Mouse (Mus musculus): ENCODE measurements around the gene Ndufa13. TPM values are rescaled to one million over a fixed set of nuclear protein-coding genes. Genes with fewer than 3 reads are reported as not detected.

Gene Ndufa13
- 308 and 360 TPM in 2 replicates for polyA plus RNA-seq (2015; fragmentation: Nextera tagmentation; extraction: Ambion mirVana)

GRCm38 (mm10) chr8:69902163-69903062 is at the start of gene Ndufa13, which contains the start of the genes Tssk6 and Yjefn3:
Ndufa13 (minus strand) TSS chr8:69902558.
Tssk6 (plus strand) TSS chr8:69902184.
Yjefn3 (minus strand) TSS chr8:69902712.

DNA sequence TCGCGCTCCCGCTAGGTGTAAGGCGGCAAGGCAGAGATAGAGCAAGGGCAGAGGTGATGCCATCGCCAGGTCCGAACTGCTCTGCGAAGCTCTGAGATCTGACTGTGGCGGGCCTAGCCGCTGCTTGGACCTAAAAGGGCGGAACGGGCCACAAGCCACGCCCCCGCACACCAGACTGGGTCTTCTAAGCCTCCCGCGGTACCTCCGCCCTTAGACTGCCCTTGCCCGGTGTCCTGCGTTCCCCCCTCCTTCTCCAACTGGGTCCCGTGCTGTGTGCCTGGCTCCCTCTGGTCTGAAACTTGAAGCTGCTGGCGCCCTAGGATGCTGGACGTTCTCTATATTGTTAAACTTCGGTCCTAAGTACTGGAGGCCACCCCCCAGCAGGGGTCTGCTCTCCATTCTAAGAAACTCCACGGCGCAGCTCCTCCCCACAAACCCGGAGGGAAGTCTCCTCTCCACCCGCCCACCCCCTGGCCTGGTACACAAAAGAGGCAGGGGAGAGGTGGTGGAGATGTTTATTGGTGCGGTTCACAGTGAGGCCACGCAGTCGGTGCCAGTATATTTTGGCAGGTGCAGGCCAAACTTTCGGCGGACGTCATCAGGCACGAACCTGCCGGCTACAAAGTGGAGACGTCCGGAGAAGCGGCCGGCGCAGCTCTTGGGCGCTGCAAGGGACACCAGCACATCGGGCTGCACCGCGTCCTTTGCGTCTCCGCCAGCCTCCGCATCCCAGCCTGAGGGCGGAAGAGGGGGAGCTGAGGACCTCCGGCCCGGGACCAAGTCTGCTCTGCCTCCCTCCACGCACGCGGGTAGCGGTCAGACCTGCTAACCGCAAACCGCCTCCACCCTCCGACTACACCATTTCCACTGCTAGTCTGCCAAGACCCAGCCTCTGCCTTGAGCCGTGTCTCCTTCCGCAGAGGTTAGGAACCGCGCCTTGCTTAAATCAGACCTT is 14.8 kb downstream of the Ndufa13 start, which contains the start of gene Cilp2:
TSS of gene Cilp2 (minus strand) at position 399 of the 955 bp plus-strand sequence.

Other genes with a start within 250 kb of the Ndufa13 start
- gene Zfp964, start 248.1 kb downstream of the Ndufa13 start, polyA plus RNA-seq (2015; fragmentation: Nextera tagmentation; extraction: Ambion mirVana): 1.2 and 1.9 TPM in 2 replicates
- 16.8 and 19.3 TPM in 2 replicates for gene Zfp869, start 191.8 kb downstream of the Ndufa13 start, polyA plus RNA-seq (2015; fragmentation: Nextera tagmentation; extraction: Ambion mirVana)
- gene Zfp963, start 152.6 kb downstream of the Ndufa13 start, polyA plus RNA-seq (2015; fragmentation: Nextera tagmentation; extraction: Ambion mirVana): 4.0 and 4.7 TPM in 2 replicates
- 0.95 TPM in 1 of 2 replicates, not detected in the other for gene Gm20422, start 127.7 kb downstream of the Ndufa13 start, polyA plus RNA-seq (2015; fragmentation: Nextera tagmentation; extraction: Ambion mirVana)
- gene Atp13a1, start 111.4 kb downstream of the Ndufa13 start, polyA plus RNA-seq (2015; fragmentation: Nextera tagmentation; extraction: Ambion mirVana): 16.7 and 24.5 TPM in 2 replicates
- gene Zfp866, start 111.4 kb downstream of the Ndufa13 start, polyA plus RNA-seq (2015; fragmentation: Nextera tagmentation; extraction: Ambion mirVana): 10.2 and 11.8 TPM in 2 replicates
- gene Gmip, start 93.9 kb downstream of the Ndufa13 start, polyA plus RNA-seq (2015; fragmentation: Nextera tagmentation; extraction: Ambion mirVana): 9.1 and 9.2 TPM in 2 replicates
- gene Lpar2, start 80.1 kb downstream of the Ndufa13 start, polyA plus RNA-seq (2015; fragmentation: Nextera tagmentation; extraction: Ambion mirVana): 0.09 and 0.40 TPM in 2 replicates
- 6.5 and 9.4 TPM in 2 replicates for gene Pbx4, start 70.1 kb downstream of the Ndufa13 start, polyA plus RNA-seq (2015; fragmentation: Nextera tagmentation; extraction: Ambion mirVana)
- gene Cilp2, start 14.9 kb downstream of the Ndufa13 start, polyA plus RNA-seq (2015; fragmentation: Nextera tagmentation; extraction: Ambion mirVana): 0.50 and 0.52 TPM in 2 replicates
- gene Tssk6, start 374 bp downstream of the Ndufa13 start, polyA plus RNA-seq (2015; fragmentation: Nextera tagmentation; extraction: Ambion mirVana): 2.6 and 2.9 TPM in 2 replicates
- 3.1 and 3.7 TPM in 2 replicates for gene Yjefn3, start 154 bp upstream of the Ndufa13 start, polyA plus RNA-seq (2015; fragmentation: Nextera tagmentation; extraction: Ambion mirVana)
- 25.3 and 39.5 TPM in 2 replicates for gene Gatad2a, start 93.8 kb upstream of the Ndufa13 start, polyA plus RNA-seq (2015; fragmentation: Nextera tagmentation; extraction: Ambion mirVana)
- 26.7 and 38.9 TPM in 2 replicates for gene Mau2, start 140.2 kb upstream of the Ndufa13 start, polyA plus RNA-seq (2015; fragmentation: Nextera tagmentation; extraction: Ambion mirVana)
- 18.3 and 30.9 TPM in 2 replicates for gene Sugp1, start 140.3 kb upstream of the Ndufa13 start, polyA plus RNA-seq (2015; fragmentation: Nextera tagmentation; extraction: Ambion mirVana)
- 0.86 and 2.7 TPM in 2 replicates for gene Tm6sf2, start 170.4 kb upstream of the Ndufa13 start, polyA plus RNA-seq (2015; fragmentation: Nextera tagmentation; extraction: Ambion mirVana)
- 0.11 and 0.21 TPM in 2 replicates for gene Hapln4, start 180.9 kb upstream of the Ndufa13 start, polyA plus RNA-seq (2015; fragmentation: Nextera tagmentation; extraction: Ambion mirVana)
- 1.6 and 5.1 TPM in 2 replicates for gene Ncan, start 218.3 kb upstream of the Ndufa13 start, polyA plus RNA-seq (2015; fragmentation: Nextera tagmentation; extraction: Ambion mirVana)
- gene Nr2c2ap, start 228.8 kb upstream of the Ndufa13 start, polyA plus RNA-seq (2015; fragmentation: Nextera tagmentation; extraction: Ambion mirVana): 35.9 and 39.4 TPM in 2 replicates
- 12.8 and 14.0 TPM in 2 replicates for gene Rfxank, start 236.6 kb upstream of the Ndufa13 start, polyA plus RNA-seq (2015; fragmentation: Nextera tagmentation; extraction: Ambion mirVana)
- gene Borcs8, start 236.9 kb upstream of the Ndufa13 start, polyA plus RNA-seq (2015; fragmentation: Nextera tagmentation; extraction: Ambion mirVana): 37.7 and 45.9 TPM in 2 replicates
- gene Mef2b, start 237.2 kb upstream of the Ndufa13 start, polyA plus RNA-seq (2015; fragmentation: Nextera tagmentation; extraction: Ambion mirVana): 0.19 and 0.28 TPM in 2 replicates